Mouse (Mus musculus) heart, postnatal 0 days (tissue): ENCODE results near the gene Dcaf6. TPM values are rescaled to one million over a fixed set of nuclear protein-coding genes. Genes with fewer than 3 reads are reported as not detected.
A peak's percentile ranks its signal among the peaks of the same experiment; 100 is the strongest.

Experiments
- ATAC-seq: fragments of 200-750 bp; cut with Nextera tagmentation; 2 replicates; pipeline ENCODE4 v1.8.0; 2017; ENCODE audit warnings: low read depth, moderate number of reproducible peaks, moderate library complexity; ENCODE audit not compliant: insufficient read depth
- DNase-seq: peaks from one replicate; pipeline ENCODE4 v3.0.0-alpha.2; 2016; ENCODE audit warnings: low spot score
- H3K27ac ChIP-seq: fragments of 300-500 bp; sonication (generic); 2 replicates; pipeline ENCODE4 v1.5.1; 2014; ENCODE audit warnings: low read depth, mild to moderate bottlenecking
- H3K27me3 ChIP-seq: fragments of 300-500 bp; sonication (generic); 2 replicates; pipeline ENCODE4 v1.6.1; 2014; ENCODE audit warnings: low read length, mixed read lengths; ENCODE audit not compliant: control insufficient read depth, insufficient read depth
- H3K36me3 ChIP-seq: fragments of 300-500 bp; sonication (generic); replicated peaks from 2 replicates; pipeline ENCODE4 v1.6.1; 2014; ENCODE audit warnings: low read length, mixed read lengths; ENCODE audit not compliant: control insufficient read depth, insufficient read depth
- H3K4me1 ChIP-seq: fragments of 300-500 bp; sonication (generic); 2 replicates; pipeline ENCODE4 v1.6.1; 2014; ENCODE audit warnings: antibody characterized with exemption; ENCODE audit not compliant: control insufficient read depth, insufficient read depth
- H3K4me2 ChIP-seq: fragments of 300-500 bp; sonication (generic); 2 replicates; pipeline ENCODE4 v1.6.1; 2014; ENCODE audit warnings: low read depth, mild to moderate bottlenecking, low read length, moderate library complexity
- H3K4me3 ChIP-seq: fragments of 300-500 bp; sonication (generic); 2 replicates; pipeline ENCODE4 v1.5.1; 2014; ENCODE audit warnings: low read depth, low read length
- H3K9ac ChIP-seq: fragments of 300-500 bp; sonication (generic); replicated peaks from 2 replicates; pipeline ENCODE4 v1.6.1; 2014; ENCODE audit warnings: low read depth, low read length, mixed read lengths
- H3K9me3 ChIP-seq: fragments of 300-500 bp; sonication (generic); replicated peaks from 2 replicates; pipeline ENCODE4 v1.6.1; 2016; ENCODE audit warnings: low read length; ENCODE audit not compliant: control insufficient read depth
- CTCF ChIP-seq: IDR thresholded peaks from 2 replicates; pipeline ENCODE4 v1.5.1; 2016; ENCODE audit warnings: antibody characterized with exemption, control low read depth, low read depth
- EP300 ChIP-seq: IDR thresholded peaks from 2 replicates; pipeline ENCODE4 v1.6.1; 2016; ENCODE audit warnings: antibody characterized with exemption, low read depth
- WGBS: fragments of 180-500 bp; shearing (Covaris S2); extraction: QIAGEN DNeasy Blood & Tissue Kit; methylation state at CpG from one replicate; pipeline ENCODE4 v1.1.7; 2014; 5-methylcytosine and 5-hydroxymethylcytosine counted together
- polyA plus RNA-seq: library from polyadenylated mRNA; unstranded; fragments of >200 nt; fragmentation: Nextera tagmentation; extraction: Ambion mirVana; gene quantifications from 2 replicates; pipeline ENCODE4 v1.2.1, GENCODE M21; 2015
- total RNA-seq: library from RNA; depleted of rRNA; stranded (reverse); fragments of >200 nt; gene quantifications from 2 replicates; pipeline ENCODE4 v1.2.3, GENCODE M21; 2014; ENCODE audit warnings: low replicate concordance; rRNA removed

Gene Dcaf6
- 24.1 and 36.8 TPM in 2 replicates for total RNA-seq
- polyA plus RNA-seq = 19.2 and 21.5 TPM in 2 replicates

GRCm38 (mm10) chr1:165460360-165460800, at the start of gene Dcaf6, which contains the start of gene Mpc2:
Gene Dcaf6, minus strand, starts transcription at chr1:165460475.
Gene Mpc2, plus strand, starts transcription at chr1:165460637.
- ATAC-seq = peak; percentile 89
- Histone ChIP-seq H3K4me3 (peak within 1 kb of the TSS; percentile 85), H3K4me2 (peak within 1 kb of the TSS; percentile 80), H3K4me1 (no peaks in the 10 kb centered on the region), H3K27me3 (no peaks in the 10 kb centered on the region), H3K27ac (peak within 1 kb of the TSS; percentile 99), H3K9me3 (no peaks in the 10 kb centered on the region), H3K36me3 (no peaks in the 10 kb centered on the region), H3K9ac (peak within 1 kb of the TSS; percentile 91)
- DNase-seq = peak; percentile 96
- TF ChIP-seq EP300 = peak; percentile 79; the same call in 1 of the 2 replicates
- peak; percentile 37 for TF ChIP-seq CTCF
- under 1% methylated on average over 28 of the region's 37 CpGs for WGBS

GRCm38 (mm10) chr1:165506303-165506702, 46.0 kb upstream of the Dcaf6 start:
- DNase-seq (no peak), ATAC-seq (no peak)
- TF ChIP-seq CTCF (no peak), EP300 (no peak)
- WGBS = 86% methylated on average over 6 of the region's 6 CpGs
- no peak overlapping the region for H3K4me3 ChIP-seq
- H3K27ac ChIP-seq = no peak overlapping the region
- H3K9me3 ChIP-seq = no peaks in the 10 kb centered on the region
- H3K4me2 ChIP-seq = no peak overlapping the region
- H3K27me3 ChIP-seq = no peaks in the 10 kb centered on the region
- H3K36me3 ChIP-seq = no peaks in the 10 kb centered on the region
- no peak overlapping the region for H3K9ac ChIP-seq
- peaks cover 3% of the 10 kb centered on the region; the same call in 1 of the 2 replicates for H3K4me1 ChIP-seq

- no peak overlapping the region for H3K4me3 ChIP-seq
- H3K27ac ChIP-seq = no peak overlapping the region
- peak; percentile 56 for DNase-seq
- H3K27me3 ChIP-seq = no peaks in the 10 kb centered on the region
- no peak overlapping the region for H3K9ac ChIP-seq
- peaks cover 3% of the 10 kb centered on the region; the same call in 1 of the 2 replicates for H3K4me1 ChIP-seq
- no peak overlapping the region for H3K4me2 ChIP-seq
- peak; percentile 70 for TF ChIP-seq CTCF
- no peak for TF ChIP-seq EP300
- H3K9me3 ChIP-seq = no peaks in the 10 kb centered on the region
- H3K36me3 ChIP-seq = no peaks in the 10 kb centered on the region
- 29% methylated on average over 10 of the region's 10 CpGs for WGBS
- peak; percentile 62; the same call in 1 of the 2 replicates for ATAC-seq
These were observed 43.2 kb upstream of the Dcaf6 start for GRCm38 (mm10) chr1:165503307-165504024.

- peaks cover 3% of the 10 kb centered on the region; the same call in 1 of the 2 replicates for H3K4me1 ChIP-seq
- no peaks in the 10 kb centered on the region for H3K27me3 ChIP-seq
- H3K27ac ChIP-seq = no peak overlapping the region
- no peaks in the 10 kb centered on the region for H3K9me3 ChIP-seq
- H3K36me3 ChIP-seq = no peaks in the 10 kb centered on the region
- H3K4me2 ChIP-seq = no peak overlapping the region
- WGBS = 61% methylated on average over 3 of the region's 3 CpGs
- DNase-seq (no peak), ATAC-seq (no peak)
- no peak for TF ChIP-seq CTCF
- no peak overlapping the region for H3K9ac ChIP-seq
- H3K4me3 ChIP-seq = no peak overlapping the region
These were observed 38.6 kb upstream of the Dcaf6 start for GRCm38 (mm10) chr1:165498856-165499255.

- H3K27ac ChIP-seq = no peak overlapping the region
- no peak overlapping the region for H3K4me3 ChIP-seq
- H3K4me2 ChIP-seq = no peak overlapping the region
- TF ChIP-seq EP300 (no peak), CTCF (no peak)
- H3K36me3 ChIP-seq = 0 out of 2 replicates have a peak, but pooled peaks cover 4% of the 10 kb centered on the region
- no peak for ATAC-seq
- 68% methylated on average over 4 of the region's 4 CpGs for WGBS
- no peak overlapping the region for H3K9ac ChIP-seq
- no peak for DNase-seq
- no peaks in the 10 kb centered on the region for H3K27me3 ChIP-seq
- H3K4me1 ChIP-seq = no peaks in the 10 kb centered on the region
- no peaks in the 10 kb centered on the region for H3K9me3 ChIP-seq
These were observed 28.9 kb upstream of the Dcaf6 start for GRCm38 (mm10) chr1:165489197-165489596.
